Mouse (Mus musculus): ENCODE data around the gene Gm5741.
A peak's percentile ranks its signal among the peaks of the same experiment; 100 is the strongest.

Gm5741 gene

DNA sequence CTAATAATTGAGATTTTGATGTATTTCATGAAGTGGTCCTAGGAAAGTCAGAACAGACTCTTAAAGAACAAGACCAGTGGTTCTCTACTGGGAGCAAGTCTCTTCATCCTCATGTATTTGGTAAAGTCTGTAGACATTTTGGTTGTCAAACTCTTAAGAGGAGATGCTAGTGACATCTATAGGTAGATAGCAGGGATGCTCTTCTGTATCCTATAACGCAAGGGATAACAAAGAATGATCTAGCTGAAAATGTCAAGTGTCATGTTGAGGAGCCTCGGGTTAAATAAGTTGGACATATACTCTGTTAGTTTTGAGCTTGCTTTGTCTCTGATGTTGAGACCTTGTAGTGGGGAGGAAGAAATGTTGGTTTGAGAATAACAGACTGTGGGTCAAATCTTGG, 39.9 kb downstream of the Gm5741 start:
- DNase-seq (ENCODE audit: low spot score), result no peak

DNA sequence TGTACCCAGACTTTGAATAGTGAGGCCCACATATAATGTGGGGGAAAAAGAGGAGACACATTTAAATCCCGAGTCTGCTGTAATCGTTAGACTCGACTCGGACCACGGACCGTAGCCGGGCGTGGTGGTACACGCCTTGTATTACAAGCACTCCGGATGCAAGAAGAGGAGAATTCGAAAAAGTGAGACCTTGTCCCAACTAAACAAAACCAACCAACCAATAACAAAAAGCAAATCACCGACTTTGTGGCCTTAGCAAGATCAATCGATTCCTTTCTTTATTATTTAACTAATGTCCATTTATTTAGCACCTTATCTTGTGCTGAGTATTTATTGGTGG, 40.3 kb downstream of the Gm5741 start:
- DNase-seq (ENCODE audit: low spot score), result no peak

DNA sequence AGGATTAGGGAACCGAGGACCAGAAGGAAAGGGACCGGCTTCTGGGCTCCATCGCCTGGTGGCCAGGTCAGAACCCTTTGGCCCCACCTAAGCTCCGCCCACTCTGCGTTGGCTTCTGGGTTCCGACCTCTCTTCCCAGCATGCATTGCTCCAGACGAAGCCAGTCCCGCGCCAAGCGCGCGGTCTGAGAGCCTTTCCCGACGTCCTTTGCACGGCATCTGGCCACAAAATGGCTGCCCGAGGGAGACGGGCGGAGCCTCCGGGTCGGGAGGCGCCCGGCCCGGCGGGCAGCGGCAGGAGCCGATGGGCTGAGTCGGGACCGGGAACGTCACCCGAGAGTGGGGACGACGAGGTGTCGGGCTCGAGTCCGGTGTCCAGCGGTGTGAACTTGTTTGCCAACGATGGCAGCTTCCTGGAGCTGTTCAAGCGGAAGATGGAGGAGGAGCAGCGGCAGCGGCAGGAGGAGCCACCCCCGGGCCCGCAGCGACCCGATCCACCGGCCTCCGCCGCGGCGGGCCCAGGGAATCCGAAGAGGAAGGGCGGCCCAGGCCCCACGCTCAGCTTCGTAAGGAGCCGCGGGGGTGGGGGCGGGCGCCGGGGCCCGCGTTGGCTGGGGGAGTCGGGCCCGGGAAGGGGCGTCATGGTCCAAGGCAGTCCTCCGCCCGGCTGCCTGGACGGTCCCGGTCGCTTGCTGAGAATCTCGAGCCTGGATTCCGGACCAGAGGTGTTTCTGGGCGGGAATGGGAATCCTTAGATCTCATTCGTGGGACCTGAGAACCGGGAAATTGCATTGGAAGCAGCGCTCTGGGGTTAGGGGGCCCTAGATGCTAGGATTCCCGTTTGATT, 40.9 kb downstream of the Gm5741 start, which contains the start of gene Trir:
TSS of gene Trir (plus strand) at position 154 of the 846 bp plus-strand sequence.
- DNase-seq (ENCODE audit: low spot score), result peak; percentile 88

DNA sequence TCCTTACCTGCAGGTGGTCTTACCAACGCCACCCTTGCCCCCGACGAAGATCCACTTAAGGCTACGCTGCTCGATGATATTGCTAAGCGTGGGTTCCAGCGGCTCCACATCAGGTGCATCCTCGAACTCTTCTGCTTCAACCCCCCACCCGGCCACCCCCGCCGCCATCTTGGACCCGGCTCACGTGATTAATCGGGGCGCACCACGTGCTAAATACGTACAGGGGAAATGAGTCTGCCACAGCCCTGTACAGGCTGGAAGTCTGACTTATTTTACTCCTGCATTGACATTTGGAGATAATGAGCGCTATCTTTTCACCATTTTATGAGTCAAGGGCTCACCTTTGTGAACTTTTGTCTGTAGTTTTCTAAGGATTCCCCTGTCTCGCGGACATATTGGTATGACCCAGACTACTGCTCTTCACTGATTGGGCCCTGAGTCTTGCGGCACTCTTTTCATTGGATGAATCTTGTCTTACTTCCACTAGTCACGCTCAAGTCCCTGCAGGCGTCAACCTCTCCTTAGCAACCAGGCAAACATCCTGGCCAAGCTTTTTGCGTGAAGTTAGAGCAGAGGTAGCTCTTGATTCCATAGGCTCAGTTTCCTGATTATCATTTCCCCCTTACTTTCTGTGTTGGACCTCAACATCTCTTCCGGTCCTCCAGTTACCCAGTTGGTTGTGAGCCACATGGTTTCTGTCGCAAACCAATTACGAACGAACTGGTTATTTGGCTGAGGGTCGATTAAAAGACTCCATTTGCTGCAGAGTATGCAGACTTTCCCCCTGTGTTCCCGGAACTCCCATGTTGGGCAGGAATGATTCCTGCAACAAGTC, 42.5 kb downstream of the Gm5741 start, which contains the start of gene Asna1:
TSS of gene Asna1 (minus strand) at position 184 of the 835 bp plus-strand sequence.
- DNase-seq (ENCODE audit: low spot score), result peak; percentile 93

DNA sequence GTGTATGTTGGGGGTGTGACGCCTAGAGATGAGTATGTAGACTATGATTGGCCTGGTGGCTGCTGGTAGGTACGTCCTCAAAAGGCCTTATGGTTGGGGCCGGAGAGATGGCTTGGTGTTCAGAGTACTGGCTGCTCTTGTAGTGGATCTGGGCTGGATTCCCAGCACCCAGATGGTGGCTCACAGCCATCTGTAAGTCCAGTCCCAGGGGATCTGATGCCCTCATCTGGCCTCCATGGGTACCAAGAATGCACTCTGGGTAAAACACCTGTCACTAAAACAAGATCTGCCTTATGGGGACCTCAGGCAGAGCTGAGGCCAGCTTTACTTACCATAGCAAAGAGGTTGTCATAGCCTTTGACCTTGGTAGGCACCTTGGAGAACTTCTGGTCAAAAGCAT, 43.9 kb downstream of the Gm5741 start:
- DNase-seq (ENCODE audit: low spot score), result no peak

DNA sequence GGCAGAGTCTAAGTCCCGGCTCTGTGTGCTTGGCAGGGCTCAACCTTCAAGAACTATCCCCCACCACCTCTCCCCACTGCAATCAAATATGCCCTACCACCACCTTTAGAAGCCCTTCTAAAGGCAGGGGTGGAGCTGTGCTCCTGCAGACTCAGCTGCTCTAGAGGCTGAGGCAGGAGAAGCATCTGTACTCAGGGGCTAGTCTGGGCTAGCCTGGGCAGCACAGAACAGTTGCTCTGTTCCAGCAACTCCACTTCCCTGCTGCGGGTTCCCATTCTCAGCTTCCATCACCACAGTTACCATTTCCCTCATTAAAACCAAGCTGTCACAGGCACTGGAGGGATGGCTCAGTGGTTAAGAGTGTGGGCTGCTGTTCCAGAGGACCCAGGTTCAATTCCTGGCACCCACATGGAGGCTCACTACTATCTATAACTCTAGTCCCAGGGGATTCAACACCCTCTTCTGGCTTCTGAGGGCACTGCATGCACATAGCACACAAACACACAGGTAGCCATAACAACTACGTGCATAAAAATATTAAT, 46.2 kb downstream of the Gm5741 start:
- DNase-seq (ENCODE audit: low spot score), result no peak
